Mouse (Mus musculus): Measurements from ENCODE around the gene Trim63.
"Not testable (repeated sequence)": the region's sequence is repeated elsewhere in the genome, so short reads cannot be mapped to it uniquely, and the experiment has no call there.

Trim63 gene

GRCm38 (mm10) chr4:134314876-134315275, at the start of gene Trim63:
Gene Trim63, plus strand, starts transcription at chr4:134315120.
- no peak for DNase-seq (ENCODE audit: low read depth)

GRCm38 (mm10) chr4:134265860-134266585, 48.9 kb upstream of the Trim63 start:
- no peak for DNase-seq (ENCODE audit: low read depth)

DNA sequence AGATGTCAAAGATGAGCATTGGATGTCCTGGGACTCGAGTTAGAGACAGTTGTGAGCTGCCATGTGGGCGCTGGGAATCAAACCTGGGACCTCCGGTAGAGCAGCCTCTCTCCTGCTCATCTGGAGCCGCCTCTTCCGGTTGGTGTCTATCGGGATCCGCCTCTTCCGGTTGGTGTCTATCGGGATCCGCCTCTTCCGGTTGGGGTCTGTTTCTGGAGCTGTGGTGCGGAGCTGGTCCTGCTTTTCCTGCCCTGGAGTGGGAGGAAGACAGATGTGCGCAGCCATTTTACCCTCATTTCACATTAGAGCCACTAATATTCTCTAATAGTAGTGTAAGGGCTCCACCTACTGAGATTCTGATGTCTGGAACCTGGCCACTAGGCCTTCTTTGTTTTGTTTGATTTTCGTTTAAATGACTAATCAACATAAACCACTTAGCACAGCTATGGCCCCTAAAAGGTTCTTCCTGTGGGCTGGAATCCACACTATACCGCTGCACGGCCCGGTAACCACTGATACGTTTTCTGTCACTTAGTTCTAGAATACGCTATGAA, 46.7 kb upstream of the Trim63 start:
- no peak for DNase-seq (ENCODE audit: low read depth)

- not testable (repeated sequence) for DNase-seq (ENCODE audit: low read depth)
Observed at GRCm38 (mm10) chr4:134269622-134270021, 45.3 kb upstream of the Trim63 start.

DNA sequence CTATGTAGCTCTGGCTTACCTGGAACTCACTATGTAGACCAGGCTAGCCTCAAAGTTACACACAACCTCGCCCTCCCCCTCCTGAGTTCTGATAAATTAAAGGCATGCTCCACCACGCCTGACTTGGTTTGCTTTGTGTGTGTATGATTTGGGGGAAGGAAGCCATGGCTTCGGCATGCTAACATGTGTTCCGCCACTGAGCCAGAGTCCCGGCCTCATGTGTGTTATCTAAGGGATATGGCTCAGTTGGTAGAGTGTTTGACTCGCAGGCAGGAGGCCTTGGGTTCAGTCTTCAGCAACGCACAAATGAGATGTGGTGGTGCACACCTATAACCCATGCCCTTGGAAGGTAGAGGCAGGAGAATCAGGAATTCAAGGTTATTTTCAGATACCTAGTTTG, 42.9 kb upstream of the Trim63 start:
- no peak for DNase-seq (ENCODE audit: low read depth)

DNA sequence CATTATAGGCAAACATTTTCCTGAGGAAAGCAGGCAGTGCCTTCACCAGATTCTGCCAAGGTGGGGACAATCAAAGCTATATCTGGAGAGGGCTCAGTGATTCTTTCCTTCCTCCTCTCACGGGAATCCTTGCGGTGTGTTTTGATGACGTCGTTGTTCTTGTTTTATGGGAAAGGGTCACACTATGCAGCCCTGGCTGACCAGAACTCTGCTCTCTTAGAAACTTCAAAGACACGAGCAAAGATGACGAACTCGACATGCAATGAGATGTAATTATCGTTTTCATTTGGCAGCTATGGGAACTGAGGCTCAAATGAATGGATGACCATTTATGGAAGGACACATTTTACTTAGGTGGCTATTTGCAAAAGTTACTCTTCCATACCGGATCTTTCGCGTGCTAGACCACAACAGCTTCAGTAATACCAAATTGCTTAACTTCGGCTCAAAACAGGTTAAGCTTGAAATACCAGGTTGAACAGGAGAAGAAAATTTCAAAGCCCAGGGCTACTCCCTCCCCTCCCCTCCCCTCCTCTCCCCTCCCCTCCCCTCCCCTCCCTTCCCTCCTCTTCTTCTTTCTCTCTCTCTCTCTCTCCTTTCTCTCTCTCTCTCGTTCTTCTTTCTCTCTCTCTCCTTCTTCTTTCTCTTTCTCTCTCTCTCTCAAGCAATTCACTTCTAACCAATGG, 42.0 kb upstream of the Trim63 start:
- no peak for DNase-seq (ENCODE audit: low read depth)

GRCm38 (mm10) chr4:134273417-134274345, 41.2 kb upstream of the Trim63 start:
- peak; percentile 81 for DNase-seq (ENCODE audit: low read depth)

DNA sequence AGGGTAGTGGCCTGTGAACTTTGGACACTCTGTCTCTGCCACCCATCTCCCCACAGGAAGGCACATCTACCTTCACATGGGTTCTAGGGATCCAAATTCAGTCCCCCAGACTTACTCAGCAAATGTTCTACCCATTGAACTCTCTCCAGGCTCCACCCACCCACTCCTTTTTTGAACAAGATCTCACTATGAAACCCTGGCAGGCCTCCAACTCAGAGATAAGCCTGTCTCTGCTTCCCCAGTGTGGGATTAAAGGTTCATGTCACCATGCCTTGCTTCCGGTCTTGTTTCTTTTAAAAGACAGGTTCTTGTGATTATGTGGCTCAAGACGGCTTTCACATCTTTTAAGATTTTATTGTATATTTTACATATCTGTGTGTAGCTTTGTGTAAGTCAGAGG, 30.0 kb upstream of the Trim63 start:
- DNase-seq (ENCODE audit: low read depth): peak; percentile 74

DNA sequence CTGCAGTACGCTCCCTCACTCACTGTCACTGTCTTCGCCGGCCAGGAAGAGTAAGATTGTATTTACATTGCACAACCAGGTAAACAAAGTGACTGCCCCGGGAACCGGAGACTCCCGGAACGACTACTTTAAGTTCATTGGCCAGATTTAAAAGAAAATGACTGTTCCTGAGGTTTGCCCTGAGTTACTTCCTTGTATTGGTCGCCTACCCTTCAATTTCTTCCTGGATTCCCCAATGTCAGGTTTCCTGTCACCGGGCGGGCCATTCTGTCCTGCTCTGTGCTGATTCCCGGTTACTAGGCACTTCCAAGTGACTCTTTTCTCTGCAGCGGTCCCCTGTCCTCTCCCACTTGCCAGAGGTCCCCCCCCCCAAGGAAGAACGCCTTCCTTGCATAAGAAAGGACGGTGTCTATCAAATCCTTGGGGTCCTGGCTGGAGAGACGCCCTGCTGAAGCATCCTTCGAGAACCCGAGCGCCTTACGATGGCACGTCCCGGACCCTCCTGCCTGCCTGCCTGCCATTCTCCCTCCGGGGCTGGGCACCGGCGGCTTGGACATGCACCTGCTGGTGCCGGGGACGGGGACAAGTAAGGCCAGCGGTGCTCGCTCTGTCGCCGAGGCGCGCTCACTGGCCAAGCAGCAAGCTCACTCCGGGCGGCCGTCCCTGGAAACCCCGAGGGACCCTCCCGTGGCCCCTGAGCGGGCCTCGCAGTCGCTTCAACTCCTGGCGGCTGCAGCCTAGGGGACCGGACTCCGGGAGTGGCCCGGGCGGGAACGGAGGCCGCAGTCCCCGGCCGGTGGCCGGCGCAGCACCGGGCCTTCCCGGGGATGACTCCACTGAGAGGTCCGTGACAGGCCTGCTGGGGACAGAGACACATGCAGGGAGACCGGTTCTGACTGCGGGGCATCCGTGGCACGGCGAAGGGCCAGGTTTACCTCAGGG, 28.4 kb upstream of the Trim63 start:
- DNase-seq (ENCODE audit: low read depth): no peak

DNA sequence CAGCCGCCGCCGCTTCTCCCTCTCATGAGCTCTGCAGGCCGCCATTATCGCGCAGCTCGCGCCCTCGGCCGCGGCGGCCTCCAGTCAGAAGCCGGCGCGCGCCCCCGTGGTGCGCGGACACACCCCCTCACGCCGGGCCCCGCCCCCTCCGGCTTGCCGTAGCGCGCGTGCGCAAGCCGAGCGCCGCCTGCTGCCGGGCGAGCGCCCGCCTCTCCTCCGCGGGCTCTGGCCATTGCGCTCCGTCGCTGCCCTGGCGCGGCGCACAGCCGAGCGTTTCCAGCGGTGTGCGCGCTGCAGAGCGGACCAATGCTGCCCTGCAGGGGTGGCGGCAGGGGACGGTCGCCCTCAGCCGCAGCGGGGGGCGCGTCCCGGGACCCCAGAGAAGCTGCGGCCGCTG, 27.8 kb upstream of the Trim63 start:
- DNase-seq (ENCODE audit: low read depth): peak; percentile 72

DNA sequence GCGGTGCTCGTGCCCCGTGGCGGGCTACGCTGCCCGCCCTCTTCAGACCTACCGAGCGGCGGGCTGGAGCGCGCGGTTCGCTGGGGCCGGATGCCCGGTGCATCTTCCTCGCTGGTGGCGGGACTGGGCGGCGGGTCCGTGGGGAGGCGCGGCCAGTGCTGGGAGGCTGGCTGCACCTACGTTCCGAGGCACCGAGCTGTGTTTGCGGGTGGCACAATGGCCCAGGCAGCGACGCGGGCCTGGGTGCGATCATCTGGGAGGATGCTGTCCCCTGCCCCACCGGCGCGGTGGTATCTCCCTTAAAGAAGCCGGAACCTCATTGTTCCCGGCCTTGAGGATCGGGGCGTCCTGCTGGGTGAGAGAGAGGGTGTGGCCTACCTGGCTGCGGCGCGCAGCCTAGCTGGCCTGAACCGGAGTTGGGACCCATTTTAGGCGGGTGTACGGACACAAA, 27.3 kb upstream of the Trim63 start, which contains the start of gene Pdik1l:
Gene Pdik1l (minus strand): TSS at position 321 of the 451 bp plus-strand sequence.
- DNase-seq (ENCODE audit: low read depth): peak; percentile 73

DNA sequence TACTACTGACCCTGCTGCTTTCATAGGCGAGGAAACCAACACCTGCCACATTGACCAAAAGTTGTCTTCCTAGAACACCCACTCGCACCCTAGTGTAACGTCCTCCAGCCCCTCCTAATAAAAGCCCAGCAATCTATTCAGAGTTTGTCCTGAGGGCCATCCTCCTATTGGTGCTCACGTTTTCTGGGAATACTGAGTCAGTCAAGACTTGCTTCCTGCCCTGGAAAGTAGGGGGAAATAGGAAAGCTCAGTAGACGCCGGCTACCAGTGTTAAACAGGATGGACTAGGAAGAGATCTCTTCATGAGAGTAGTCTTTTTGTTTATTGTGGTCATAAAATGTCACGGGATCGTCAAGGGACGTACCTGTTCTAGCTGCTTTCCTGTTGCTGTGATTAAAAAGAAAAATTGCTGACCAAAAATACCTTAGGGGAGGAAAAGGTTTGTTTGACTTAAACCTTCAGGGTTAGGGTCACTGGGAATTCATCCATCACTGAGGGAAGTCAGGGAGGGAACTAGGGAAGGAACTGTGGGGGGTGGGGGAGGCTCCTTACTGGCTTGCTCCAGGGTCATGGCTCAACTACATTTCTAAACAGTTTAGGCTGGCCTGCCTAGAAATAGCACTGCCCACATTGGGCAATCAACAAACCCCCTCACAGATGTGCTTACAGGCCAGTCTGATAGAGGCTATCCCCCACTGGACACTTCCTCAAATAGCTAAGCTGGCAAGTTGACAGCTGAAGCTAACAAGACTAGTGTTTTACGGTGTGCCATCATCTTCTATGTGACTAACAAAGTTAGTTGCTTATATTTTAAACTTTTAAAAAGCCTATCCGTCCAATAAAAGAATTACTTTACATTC, 26.3 kb upstream of the Trim63 start:
- DNase-seq (ENCODE audit: low read depth): no peak

GRCm38 (mm10) chr4:134292067-134292466, 22.9 kb upstream of the Trim63 start:
- no peak for DNase-seq (ENCODE audit: low read depth)

- no peak for DNase-seq (ENCODE audit: low read depth)
Observed at GRCm38 (mm10) chr4:134293061-134293691, 21.7 kb upstream of the Trim63 start.

- DNase-seq (ENCODE audit: low read depth): no peak
Observed at GRCm38 (mm10) chr4:134293692-134294163, 21.2 kb upstream of the Trim63 start.

DNA sequence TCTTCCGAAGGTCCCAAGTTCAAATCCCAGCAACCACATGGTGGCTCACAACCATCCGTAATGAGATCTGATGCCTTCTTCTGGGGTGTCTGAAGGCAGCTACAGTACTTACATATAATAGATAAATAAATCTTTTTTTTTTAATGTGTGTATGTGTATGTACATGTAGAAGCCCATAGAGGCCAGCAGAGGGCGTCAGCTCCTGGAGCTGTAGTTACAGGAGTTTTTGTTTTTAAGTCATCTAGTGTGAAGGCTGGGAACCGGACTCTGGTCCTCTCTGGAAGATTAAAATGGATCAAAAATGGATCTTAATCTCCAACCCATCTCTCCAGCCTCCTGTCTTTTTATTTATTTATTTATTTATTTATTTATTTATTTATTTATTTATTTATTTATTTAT, 18.8 kb upstream of the Trim63 start:
- not testable (repeated sequence) for DNase-seq (ENCODE audit: low read depth)

DNA sequence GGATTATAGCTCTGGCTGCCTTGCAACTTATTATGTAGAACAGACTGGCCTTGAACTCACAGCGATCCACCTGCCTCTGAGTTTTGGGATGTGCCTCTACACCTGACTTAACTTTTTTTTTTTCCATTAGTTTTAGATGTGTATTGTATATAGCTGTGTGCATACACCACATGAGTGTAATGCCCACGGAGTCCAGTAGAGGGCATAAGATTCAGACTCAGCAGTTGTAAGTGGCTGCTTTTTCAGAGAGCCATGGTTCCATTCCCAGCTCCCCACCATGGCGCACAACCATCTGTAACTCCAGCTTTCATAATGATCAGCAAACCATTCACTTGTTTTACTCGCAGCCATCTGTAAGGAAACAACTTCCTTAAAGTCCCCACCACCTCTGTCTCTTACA, 18.4 kb upstream of the Trim63 start:
- DNase-seq (ENCODE audit: low read depth): no peak

DNA sequence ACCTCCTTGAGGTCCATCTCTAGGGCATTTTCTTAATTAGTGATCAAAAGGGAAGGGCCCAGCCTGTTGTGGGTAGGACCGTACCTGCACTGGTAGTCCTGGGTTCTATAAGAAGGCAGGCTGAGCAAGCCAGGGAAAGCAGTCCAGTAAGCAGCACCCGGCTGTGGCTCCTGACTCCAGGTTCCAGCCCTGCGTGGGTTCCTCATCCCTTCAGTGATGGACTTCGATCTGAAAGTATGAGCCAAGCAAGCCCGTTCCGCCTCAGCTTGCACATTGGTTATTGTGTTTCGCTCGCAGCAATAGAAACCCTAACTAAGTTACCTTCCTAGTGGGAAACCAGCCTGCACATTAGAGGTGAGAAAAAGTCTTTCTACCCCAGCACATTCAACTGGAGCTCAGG, 17.6 kb upstream of the Trim63 start:
- DNase-seq (ENCODE audit: low read depth): no peak
